Mouse (Mus musculus) lung, adult 2 months (tissue): ENCODE results near the gene Npsr1.

Experiments
- CTCF ChIP-seq: fragments of 200-500 bp; IDR thresholded peaks from 2 replicates; pipeline ENCODE4 v1.5.1; 2011; ENCODE audit warnings: mild to moderate bottlenecking, low read length, control low read depth; ENCODE audit not compliant: insufficient read depth
- POLR2A ChIP-seq: fragments of 200-500 bp; IDR thresholded peaks from 2 replicates; pipeline ENCODE4 v1.6.1; 2011; ENCODE audit warnings: low read depth, mild to moderate bottlenecking, control low read depth, low read length, borderline replicate concordance; ENCODE audit errors: extremely low read depth

- TF ChIP-seq POLR2A (no peak), CTCF (no peak)
Observed at GRCm38 (mm10) chr9:24186289-24186688, 88.5 kb downstream of the Npsr1 start.
